Mouse (Mus musculus) heart, postnatal 14 days (tissue): ENCODE data around the gene Arhgap44. TPM values are rescaled to one million over a fixed set of nuclear protein-coding genes. Genes with fewer than 3 reads are reported as not detected.

Experiments
- microRNA-seq, 2 experiments: library from miRNA; unstranded; fragments of <30 nt; microRNA quantifications; one replicate each; pipeline ENCODE4 v1.2.0; 2021 to 2022
- total RNA-seq, 2 experiments: library from RNA; stranded (reverse); gene quantifications; 2 replicates each; pipeline ENCODE4 v1.2.3; 2021

Gene Arhgap44
- total RNA-seq, 2 experiments from 2014 or later, result 16.7 to 18.9 TPM

Small RNA genes within 50 kb of the gene (microRNA-seq; reads per million reads assigned to microRNA genes)
- 0 reads per million in 2 experiments for gene Gm25991

Other genes with a start within 250 kb of the Arhgap44 start
- gene Elac2, start 183.9 kb downstream of the Arhgap44 start, total RNA-seq, result 10 to 100 TPM; 19.5 to 21.3 TPM
- under 1 TPM; 0.27 to 0.60 TPM for gene 1700086D15Rik, start 3.1 kb downstream of the Arhgap44 start, total RNA-seq
- gene Myocd, start 107.0 kb upstream of the Arhgap44 start, total RNA-seq, result 100 to 1,000 TPM; 106 to 112 TPM